ENCODE assay signal across 11 mouse cellular contexts in the genomic region with DNA sequence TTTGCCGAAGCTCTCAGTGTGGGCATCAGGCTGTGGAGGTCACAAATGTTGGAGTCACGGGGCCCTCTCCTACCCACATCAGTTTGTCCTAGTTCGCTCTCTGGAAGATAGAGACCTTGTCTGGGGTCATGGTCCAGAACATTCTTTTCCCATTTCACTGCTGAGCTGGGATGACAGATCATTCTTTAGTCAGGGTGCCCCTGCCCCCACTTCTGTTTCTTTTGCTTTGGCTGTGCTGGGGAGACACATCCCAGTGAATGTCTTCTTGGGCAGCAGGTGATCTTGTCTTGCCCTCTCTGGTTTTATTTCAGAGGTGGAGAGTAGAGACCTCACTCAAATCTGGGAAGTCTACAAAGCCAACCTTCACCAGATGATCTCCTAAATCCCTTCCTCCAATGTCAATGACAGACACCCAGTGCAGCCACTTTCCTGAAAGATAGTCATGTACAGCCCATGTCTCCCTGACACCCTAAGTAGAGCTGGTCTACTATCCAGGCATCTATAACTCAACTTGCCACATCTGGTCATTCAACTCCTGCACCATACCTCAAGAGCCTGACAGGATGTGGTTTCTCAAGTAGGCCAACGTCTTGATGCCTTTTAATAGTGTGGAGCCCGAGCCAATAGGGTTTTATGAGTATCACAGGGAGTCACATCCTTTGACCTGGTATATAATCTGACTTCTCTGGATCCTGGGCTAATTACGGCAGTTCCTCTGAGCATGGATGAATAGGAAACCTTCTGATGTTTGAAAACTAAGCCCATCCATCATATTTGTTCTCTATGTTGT. TPM values are rescaled to one million over a fixed set of nuclear protein-coding genes. Genes with fewer than 3 reads are reported as not detected.
DNase-seq lines count a peak whose midpoint lies in the region; ATAC-seq and TF ChIP-seq lines count a peak whose summit lies in the region.
"Had no signal": no experiment of that assay in that cellular context is flagged by ENCODE, and none has a peak within 500 bp of the region (broad histone marks: within the 10 kb centered on the region; RNA-seq: fewer than 3 reads in every experiment).

No protein-coding gene starts in this region.

- H3K9me3 ChIP-seq in forebrain, embryonic 11.5 days (ENCODE audit: control insufficient read depth, low read length): no peaks in the 10 kb centered on the region
- H3K9me3 ChIP-seq in forebrain, embryonic 14.5 days (replicated peaks; ENCODE audit: control insufficient read depth, low read length): no peaks in the 10 kb centered on the region
- no peaks in the 10 kb centered on the region; the same call in 1 of the 2 replicates for H3K9me3 ChIP-seq in megakaryocyte, embryonic 14.5 days
- H3K9me3 ChIP-seq in hindbrain, embryonic 16.5 days (ENCODE audit: control insufficient read depth, low read length): no peaks in the 10 kb centered on the region
- H3K9me3 ChIP-seq: liver, embryonic 15.5 days had no signal

- no peaks in the 10 kb centered on the region for H3K36me3 ChIP-seq in forebrain, embryonic 11.5 days (ENCODE audit: control insufficient read depth, insufficient read depth, low read length)
- H3K36me3 ChIP-seq in forebrain, embryonic 14.5 days (ENCODE audit: control insufficient read depth, insufficient read depth, low read length): no peaks in the 10 kb centered on the region
- no peaks in the 10 kb centered on the region for H3K36me3 ChIP-seq in megakaryocyte, embryonic 14.5 days (replicated peaks; ENCODE audit: low read length)
- no peaks in the 10 kb centered on the region for H3K36me3 ChIP-seq in hindbrain, embryonic 16.5 days (ENCODE audit: control insufficient read depth, insufficient read depth, low read length)
- H3K36me3 ChIP-seq in small intestine, adult 2 months (ENCODE audit: control insufficient read depth, insufficient read depth, low read length): no peaks in the 10 kb centered on the region
- H3K36me3 ChIP-seq: liver, embryonic 15.5 days had no signal

- no peak for ATAC-seq in forebrain, embryonic 11.5 days (replicated peaks; ENCODE audit: low FRiP score)
- no peak for ATAC-seq in forebrain, embryonic 14.5 days
- no peak for ATAC-seq in megakaryocyte, adult 5-6 weeks (ENCODE audit: poor library complexity, severe bottlenecking)
- ATAC-seq in hindbrain, embryonic 16.5 days: no peak

- 0 out of 2 replicates have a peak overlapping the region, but pooled peaks have one; percentile 64 for H3K4me2 ChIP-seq in forebrain, embryonic 11.5 days (ENCODE audit: low read depth, low read length, severe bottlenecking)
- H3K4me2 ChIP-seq in forebrain, embryonic 14.5 days (ENCODE audit: low read length): no peak overlapping the region
- peak overlapping the region; percentile 78 for H3K4me2 ChIP-seq in hindbrain, embryonic 16.5 days (ENCODE audit: low read length)

- H3K9ac ChIP-seq in forebrain, embryonic 11.5 days (ENCODE audit: low read length): no peak overlapping the region
- no peak overlapping the region for H3K9ac ChIP-seq in forebrain, embryonic 14.5 days (ENCODE audit: low read length)
- no peak overlapping the region for H3K9ac ChIP-seq in hindbrain, embryonic 16.5 days (ENCODE audit: low read depth, low read length)
- H3K9ac ChIP-seq: liver, embryonic 15.5 days had no signal

- H3K4me1 ChIP-seq in forebrain, embryonic 11.5 days (replicated peaks; ENCODE audit: control insufficient read depth, insufficient read depth, low read length): peaks cover 9% of the 10 kb centered on the region
- peaks cover 7% of the 10 kb centered on the region for H3K4me1 ChIP-seq in forebrain, embryonic 14.5 days (ENCODE audit: control insufficient read depth, insufficient read depth, low read length)
- H3K4me1 ChIP-seq in megakaryocyte, embryonic 14.5 days: peaks cover 71% of the 10 kb centered on the region
- peaks cover 15% of the 10 kb centered on the region for H3K4me1 ChIP-seq in hindbrain, embryonic 16.5 days (ENCODE audit: control insufficient read depth, insufficient read depth, low read depth, low read length)
- H3K4me1 ChIP-seq in small intestine, adult 2 months (ENCODE audit: control insufficient read depth, insufficient read depth, insufficient read length, low read length): peaks cover 30% of the 10 kb centered on the region

- H3K27ac ChIP-seq in forebrain, embryonic 11.5 days (ENCODE audit: low read depth, low read length): no peak overlapping the region
- no peak overlapping the region for H3K27ac ChIP-seq in forebrain, embryonic 14.5 days (ENCODE audit: low read depth, low read length)
- H3K27ac ChIP-seq in hindbrain, embryonic 16.5 days (ENCODE audit: low read depth, low read length): no peak overlapping the region
- peak overlapping the region; percentile 87 for H3K27ac ChIP-seq in small intestine, adult 2 months (ENCODE audit: insufficient read depth, low read depth, low read length)
- H3K27ac ChIP-seq: liver, embryonic 15.5 days had no signal

- H3K27me3 ChIP-seq in forebrain, embryonic 11.5 days (ENCODE audit: control insufficient read depth, insufficient read depth, low read length): no peaks in the 10 kb centered on the region
- H3K27me3 ChIP-seq in forebrain, embryonic 14.5 days (replicated peaks; ENCODE audit: control insufficient read depth, insufficient read depth, low read length): no peaks in the 10 kb centered on the region
- peaks cover 46% of the 10 kb centered on the region for H3K27me3 ChIP-seq in megakaryocyte, embryonic 14.5 days (replicated peaks)
- no peaks in the 10 kb centered on the region for H3K27me3 ChIP-seq in hindbrain, embryonic 16.5 days (replicated peaks; ENCODE audit: control insufficient read depth, insufficient read depth, low read length)
- H3K27me3 ChIP-seq in small intestine, adult 2 months (ENCODE audit: control insufficient read depth, insufficient read depth, low read length): no peaks in the 10 kb centered on the region

- TF ChIP-seq POLR2A in small intestine, adult 2 months (IDR thresholded peaks at IDR 0.05; ENCODE audit: low read depth, low read length): no peak

- WGBS in forebrain, embryonic 11.5 days: 90% methylated on average over 6 of the region's 6 CpGs
- WGBS in forebrain, embryonic 14.5 days: 89% methylated on average over 6 of the region's 6 CpGs
- WGBS in hindbrain, embryonic 16.5 days: 85% methylated on average over 6 of the region's 6 CpGs
- 53% methylated on average over 6 of the region's 6 CpGs for WGBS in small intestine, adult 2 months

- H3K4me3 ChIP-seq in forebrain, embryonic 11.5 days (ENCODE audit: low read depth, low read length): no peak overlapping the region
- no peak overlapping the region for H3K4me3 ChIP-seq in forebrain, embryonic 14.5 days (ENCODE audit: low read depth, low read length)
- peak overlapping the region; percentile 72 for H3K4me3 ChIP-seq in megakaryocyte, embryonic 14.5 days (replicated peaks)
- no peak overlapping the region for H3K4me3 ChIP-seq in hindbrain, embryonic 16.5 days (ENCODE audit: low read length)
- peak overlapping the region; percentile 64; the same call in 1 of the 2 replicates for H3K4me3 ChIP-seq in small intestine, adult 2 months (ENCODE audit: low read depth, low read length)

- TF ChIP-seq CTCF in small intestine, adult 2 months (IDR thresholded peaks at IDR 0.05; ENCODE audit: extremely low read depth, insufficient read length, insufficient replicate concordance, low read depth, low read length): no peak

- no peak for DNase-seq in forebrain, embryonic 11.5 days (ENCODE audit: low spot score)
- no peak for DNase-seq in forebrain, embryonic 14.5 days (ENCODE audit: low spot score)
- DNase-seq in right cerebral cortex, postnatal 4 days: no peak
- no peak for DNase-seq in thymus, postnatal 25 days
- DNase-seq: adrenal gland, postnatal 25 days; kidney, postnatal 14 days had no signal

RNA-seq across cellular contexts. Expression of a gene that starts 0.9 kb away (rescaled TPM):
- polyA plus RNA-seq in forebrain, embryonic 11.5 days (2014; fragmentation: Nextera tagmentation; extraction: Ambion mirVana): 3.6 and 4.8 TPM in 2 replicates
- 7.4 and 8.8 TPM in 2 replicates for polyA plus RNA-seq in forebrain, embryonic 14.5 days (2014; fragmentation: Nextera tagmentation; extraction: Ambion mirVana)
- polyA plus RNA-seq in megakaryocyte, embryonic 14.5 days (2012; ENCODE audit: insufficient read depth, low replicate concordance): not detected in 2 replicates
- 0.13 TPM in 1 of 2 replicates, not detected in the other for total RNA-seq in megakaryocyte, adult 5-6 weeks (2015)
- 12.9 and 15.8 TPM in 2 replicates for total RNA-seq in megakaryocyte, adult 5-6 weeks (2017)
- 12.7 and 14.0 TPM in 2 replicates for polyA plus RNA-seq in hindbrain, embryonic 16.5 days (2015; fragmentation: Nextera tagmentation; extraction: Ambion mirVana)
- polyA plus RNA-seq in small intestine, adult 2 months (2012; rRNA removed): 0.86 and 1.7 TPM in 2 replicates

Comparison
In these comparisons a context has a peak if more than half of its experiments do, and no peak if none do; other contexts are left out.
1. H3K4me3 ChIP-seq: peak in megakaryocyte, embryonic 14.5 days (single experiment) and small intestine, adult 2 months (single experiment); none in forebrain, embryonic 11.5 days (single experiment), forebrain, embryonic 14.5 days (single experiment) and hindbrain, embryonic 16.5 days (single experiment).